Mouse (Mus musculus) adrenal gland, postnatal 36 days (tissue): ENCODE results near the gene Tmem210. TPM values are rescaled to one million over a fixed set of nuclear protein-coding genes. Genes with fewer than 3 reads are reported as not detected.

Source experiments
- DNase-seq, 2 experiments: peaks; one replicate each; pipeline ENCODE4 v3.0.0; 2021; ENCODE audit warnings: mixed read lengths in 1 of 2
- total RNA-seq, 2 experiments: library from RNA; stranded (reverse); gene quantifications; 2 replicates each; pipeline ENCODE4 v1.2.3; 2021

Tmem210 gene
- total RNA-seq, 2 experiments from 2014 or later: not detected

DNA sequence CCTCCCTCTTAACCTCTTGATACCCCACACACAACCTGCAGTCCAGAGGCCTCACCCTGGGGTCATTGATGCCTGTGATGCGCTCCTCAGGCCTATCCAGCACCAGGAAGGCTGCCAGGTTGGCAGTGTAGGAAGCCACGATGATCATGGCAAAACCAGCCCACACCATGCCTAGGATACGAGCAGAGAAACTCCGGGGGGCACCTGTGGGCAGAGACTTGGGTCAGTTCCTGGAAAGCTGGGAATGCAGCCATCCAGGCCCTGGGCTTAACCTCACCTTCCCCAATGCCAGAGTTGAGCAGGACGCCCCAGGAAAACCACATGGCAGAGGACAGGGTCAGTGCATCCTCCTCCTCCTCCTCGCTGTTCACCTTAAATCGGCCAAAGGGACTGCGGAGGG is 9.1 kb downstream of the Tmem210 start:
- DNase-seq: no peak

DNA sequence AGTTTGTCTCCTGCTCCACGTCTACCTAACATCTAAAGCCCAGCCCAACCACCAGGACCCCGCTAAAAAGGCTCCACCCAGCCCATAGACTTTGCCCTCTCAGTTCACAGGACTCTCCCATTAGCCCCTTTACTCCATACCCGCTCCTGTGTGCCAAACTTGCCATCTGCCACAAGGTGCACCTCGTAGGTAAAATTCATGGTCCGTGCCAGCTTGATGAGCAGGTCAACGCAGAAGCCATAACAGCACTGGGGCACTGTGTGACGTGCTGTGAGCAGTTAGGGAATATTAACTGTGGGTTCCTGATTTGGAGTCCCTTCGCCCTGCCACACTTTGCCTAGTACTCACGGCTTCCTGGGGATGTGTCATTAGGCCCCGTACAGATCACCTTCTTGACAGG is 10.1 kb downstream of the Tmem210 start:
- no peak for DNase-seq

DNA sequence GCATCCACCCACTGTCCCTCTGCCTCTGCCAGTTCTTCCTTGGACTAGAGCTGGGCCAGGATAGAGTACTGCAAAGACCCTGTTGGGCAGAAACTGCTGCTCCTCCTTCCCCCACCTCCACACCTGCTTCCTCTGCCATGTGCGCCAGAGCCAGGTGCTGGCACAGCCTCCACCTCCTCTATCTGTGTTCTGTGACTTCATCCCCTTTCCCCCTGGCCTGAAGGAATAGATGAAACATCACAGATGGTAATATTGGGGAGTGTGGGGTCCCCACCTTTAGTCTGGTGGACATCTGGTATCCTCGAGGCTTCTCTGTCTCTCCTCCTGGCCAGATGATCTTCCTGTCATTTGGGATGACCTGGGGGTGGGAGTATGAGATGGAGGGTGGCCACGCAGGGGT is 15.5 kb downstream of the Tmem210 start:
- no peak for DNase-seq

DNA sequence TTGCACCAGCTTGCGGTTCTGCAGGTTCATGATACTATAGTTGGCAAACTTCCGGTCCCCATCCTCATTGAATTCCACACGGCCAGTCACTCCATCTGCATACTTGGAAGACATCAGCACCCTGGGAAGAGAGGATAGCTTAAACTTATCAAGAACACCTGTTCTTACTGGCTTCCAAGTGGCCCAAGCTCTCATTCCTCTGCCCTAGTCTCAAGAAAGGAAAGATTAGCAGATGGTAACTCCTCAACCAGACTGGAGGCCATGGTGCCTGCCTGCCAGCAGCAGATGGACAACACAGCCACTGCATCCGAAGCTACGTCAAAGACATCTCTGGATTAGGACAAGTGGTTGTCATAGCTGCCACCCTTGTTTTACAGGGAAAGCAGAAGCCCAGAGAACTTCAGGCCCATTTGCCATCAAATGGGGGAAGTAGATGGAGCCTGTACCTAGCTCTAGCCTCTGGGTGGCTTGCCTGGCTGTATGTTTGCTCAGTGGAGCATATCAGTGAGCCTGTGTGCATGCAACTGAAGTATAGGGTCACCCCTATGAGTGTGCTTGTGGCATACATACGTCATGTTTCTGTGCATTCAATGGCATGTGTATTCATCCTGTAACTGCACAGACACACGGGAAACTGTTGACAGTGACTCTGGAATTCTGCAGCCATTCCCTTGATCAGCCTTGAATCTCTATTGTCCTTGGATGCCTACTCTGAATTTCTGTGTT is 16.1 kb downstream of the Tmem210 start:
- DNase-seq: no peak

DNA sequence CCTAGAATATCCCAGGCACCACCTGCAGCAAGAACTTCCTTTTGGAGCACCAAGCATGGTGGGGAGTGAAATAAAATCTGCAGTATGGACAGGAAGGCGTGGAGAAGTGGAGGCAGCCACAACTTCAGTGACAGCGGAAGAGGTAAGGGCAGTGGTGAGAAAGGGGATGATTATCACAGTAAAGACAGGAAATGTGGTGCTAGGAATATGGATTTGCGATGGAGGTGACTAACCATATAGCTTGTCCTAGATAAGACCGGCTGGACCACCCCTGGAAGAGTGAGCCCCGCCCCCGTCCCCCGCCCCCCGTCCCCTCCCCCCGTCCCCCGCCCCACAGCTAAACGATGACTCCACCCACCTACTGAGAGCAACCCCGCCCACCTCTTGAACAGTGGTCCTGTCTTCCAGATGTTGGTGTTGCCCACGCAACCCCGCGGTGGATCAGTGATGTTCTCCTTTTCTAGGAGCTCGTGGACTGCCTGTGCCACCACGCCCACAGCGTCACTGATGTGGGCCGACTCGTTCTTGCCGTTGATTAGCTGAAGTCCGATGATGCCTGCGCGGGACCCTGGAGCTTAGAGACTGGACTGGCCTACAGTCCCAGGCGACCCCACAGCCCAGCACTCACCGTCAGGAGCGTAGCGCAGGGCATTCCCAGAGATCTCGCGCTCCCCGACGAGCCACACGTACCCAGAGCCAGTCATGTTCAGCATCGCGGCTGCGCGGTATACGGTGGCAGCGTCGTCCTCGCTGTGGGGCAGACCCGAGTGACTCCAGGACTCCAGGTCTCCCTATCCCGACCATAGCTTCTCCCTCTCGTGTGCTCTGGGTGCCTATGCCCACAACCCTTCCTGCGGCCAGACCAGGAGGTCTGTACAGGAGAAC is 17.0 kb downstream of the Tmem210 start:
- DNase-seq: peak; percentile 48 to 55

DNA sequence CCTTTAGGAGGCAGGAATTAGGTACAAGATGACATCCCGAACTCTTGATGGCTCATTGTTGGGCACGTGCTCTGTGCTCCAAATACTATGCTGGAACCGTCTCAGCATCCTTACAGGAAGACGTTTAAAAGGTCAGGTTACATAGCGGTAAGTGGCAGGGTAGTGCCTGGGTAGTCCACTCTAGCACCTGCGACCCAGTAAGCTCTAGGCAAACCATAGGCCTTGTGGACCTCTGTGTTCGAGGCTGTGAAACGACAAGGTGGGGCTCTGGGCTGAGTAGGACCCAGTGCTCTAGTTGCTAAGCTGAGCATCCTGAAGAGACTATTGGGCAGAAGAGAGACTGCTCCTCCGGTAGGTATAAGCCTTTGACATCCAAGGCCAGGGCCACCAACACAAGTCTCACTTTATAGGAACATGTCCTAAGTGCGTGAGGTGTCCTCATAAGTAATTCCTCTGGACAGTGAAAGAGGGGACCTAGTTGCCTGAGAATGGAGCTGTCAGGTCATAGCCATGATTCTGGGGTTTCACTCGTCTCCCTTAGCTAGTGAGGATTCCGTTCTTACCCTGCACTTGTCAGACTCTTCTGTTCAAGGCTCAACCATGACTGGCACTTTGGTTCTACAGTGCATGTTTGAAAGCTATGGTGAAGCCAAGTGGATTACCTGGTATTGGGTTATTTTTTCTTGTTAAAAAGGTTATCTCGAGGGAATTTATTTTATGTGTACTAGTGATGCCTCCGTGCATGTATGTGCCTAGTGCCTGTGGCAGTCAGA is 17.8 kb downstream of the Tmem210 start:
- no peak for DNase-seq

DNA sequence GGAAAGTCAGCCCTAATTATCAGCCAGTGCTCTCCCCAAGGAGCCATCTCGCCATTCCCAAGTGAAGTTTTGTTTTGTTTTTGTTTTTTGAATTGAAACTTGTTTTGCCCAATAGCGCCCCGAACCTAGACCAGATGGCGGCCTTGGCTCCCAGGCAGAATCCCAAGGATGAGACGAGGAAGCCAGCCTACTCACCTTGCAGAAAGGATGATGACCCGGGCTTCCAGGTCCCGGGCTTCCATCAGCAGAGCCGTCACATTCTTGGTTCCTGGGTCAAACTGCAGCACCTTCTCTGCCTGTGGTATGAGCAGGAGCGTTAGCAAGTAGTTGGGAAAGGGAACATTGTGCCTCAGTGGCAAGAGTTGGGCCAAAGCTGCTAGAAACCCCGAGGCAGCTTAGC is 22.2 kb downstream of the Tmem210 start:
- no peak for DNase-seq

DNA sequence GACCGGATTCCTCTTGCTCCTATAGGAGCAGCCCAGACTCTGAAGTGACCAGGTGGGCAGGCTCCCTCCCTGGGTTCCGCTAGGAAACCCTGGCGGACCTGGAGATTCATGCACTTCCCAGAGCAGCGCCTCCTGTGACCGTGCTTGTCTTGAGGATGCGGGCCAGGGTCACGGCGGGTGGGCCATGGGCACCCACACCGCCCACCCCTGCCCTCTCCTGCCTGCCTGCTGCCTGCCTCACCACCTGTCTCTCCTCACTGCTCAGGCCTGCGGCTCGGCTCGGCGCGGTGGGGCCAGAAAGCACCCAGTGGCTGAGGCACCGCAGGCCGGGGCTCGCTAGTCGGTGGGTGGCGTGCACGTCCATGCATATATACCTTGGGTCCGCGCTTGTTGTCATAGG is 23.0 kb downstream of the Tmem210 start:
- DNase-seq: no peak

DNA sequence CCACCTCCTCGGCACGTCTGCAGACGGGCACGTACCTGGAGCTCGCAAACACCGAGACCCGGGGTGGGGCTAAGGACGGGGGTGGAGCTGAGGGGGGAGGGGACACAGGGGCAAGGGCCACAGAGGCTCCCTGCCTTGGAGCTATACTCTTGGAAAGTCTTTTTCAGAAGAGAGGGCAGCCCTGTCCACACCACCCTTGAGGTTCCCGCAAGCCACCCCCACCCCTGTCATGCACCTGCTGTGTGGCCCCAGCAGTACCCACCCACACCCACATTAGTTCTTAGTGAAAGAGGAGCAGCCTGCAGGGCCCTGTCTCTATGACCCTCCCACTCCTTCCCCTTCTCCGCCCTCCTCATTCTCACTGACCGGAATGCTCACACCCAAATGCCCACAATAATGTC is 23.5 kb downstream of the Tmem210 start:
- DNase-seq: no peak

DNA sequence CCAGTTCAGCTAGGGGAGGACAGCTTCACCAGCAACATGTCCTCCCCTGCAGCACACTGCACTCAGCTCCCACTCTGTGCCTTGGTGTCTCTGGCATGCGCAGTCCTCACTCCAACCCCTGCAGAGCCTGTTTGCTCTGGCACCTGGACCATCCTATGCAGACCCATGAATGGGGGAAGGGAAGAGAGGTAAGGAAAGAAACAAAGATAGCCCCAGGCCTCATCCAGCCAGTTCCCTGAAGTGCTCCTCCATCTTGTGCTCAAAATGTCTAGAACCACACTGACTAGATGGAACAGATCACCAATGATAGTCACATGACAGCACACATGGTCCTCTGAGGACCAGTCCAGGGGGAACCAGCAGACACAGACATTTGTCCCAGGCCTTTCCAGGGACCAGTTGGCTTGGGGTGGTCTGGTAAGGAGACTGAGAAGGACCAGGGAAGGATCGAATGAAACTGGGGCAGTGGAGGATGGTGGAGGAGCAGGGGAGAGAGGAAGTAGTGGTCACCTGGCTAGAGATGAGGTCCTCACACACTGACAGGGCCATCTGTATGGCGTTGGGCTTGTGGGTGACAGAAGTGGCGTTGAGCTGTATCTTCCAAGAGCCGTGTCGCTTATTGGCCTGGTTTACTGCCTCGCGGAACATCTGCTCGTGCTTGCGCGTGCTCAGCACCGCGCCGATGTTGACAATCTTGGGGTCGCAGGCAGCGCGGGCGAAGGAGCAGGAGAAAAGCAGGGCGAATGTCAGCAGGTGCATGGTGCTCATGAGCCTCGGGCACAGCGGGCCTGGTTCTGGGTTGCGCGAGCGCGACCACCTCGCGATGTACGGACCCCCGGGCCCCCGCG is 30.4 kb downstream of the Tmem210 start:
- DNase-seq: no peak

DNA sequence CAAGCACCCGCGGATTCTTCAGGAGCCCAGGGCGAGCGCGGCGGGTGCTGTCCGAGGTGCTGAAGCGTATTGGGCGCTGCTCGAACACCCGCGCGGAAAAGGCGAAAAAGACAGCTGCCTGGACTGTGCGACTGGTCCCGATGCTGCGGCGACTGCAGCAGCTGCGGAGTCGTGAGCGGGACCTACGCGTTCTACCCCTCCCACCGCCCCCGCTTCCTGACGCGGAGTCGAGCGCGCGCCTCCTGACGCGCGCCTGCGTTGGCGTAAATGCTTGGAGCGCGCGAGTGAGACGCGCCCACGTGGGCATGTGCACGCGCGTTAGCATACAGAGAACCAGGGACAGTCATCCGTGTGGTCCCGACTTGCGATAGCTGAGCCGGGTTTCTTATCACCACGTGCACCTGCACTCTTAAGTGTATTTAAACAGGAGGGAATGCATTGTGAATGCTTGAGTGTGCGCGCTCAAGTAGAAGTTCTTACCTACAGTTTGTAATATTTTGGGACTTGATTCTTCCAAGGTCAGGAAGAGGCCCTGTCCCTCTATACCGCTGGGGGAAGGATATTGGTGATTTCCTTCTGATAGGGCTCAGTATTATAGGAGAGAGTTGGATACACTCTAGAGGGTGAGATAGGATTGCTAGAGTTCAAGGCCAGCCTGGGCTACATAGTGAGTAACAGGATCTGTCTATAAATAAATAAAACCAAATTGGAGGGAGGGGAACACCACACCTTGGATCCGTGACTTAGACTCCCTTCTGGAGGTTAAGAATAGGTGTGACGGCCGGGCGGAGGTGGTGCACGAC is 31.2 kb downstream of the Tmem210 start, which contains the start of gene Grin1:
Grin1 (minus strand) TSS at position 217 of the 803 bp plus-strand sequence.
- DNase-seq: peak; percentile 76 to 80

DNA sequence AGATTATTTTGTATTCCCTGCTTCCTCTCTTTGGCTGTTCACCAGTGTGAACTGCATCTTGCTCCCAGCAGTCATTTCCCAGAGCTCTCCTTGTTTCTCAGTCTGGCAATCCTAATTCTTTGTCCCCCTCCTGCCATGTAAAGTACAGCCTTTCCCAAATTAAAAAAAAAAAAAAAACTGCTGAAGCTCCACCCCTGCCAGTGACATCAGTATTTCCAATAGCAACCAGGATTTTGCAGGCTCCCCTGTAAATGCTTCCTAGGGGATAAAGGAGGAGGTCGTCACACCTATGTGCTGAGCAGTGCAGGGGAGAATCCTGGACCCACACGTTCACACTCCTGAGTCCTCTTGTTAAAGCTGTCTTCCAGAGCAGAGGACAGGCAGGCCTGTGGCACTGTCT is 32.1 kb downstream of the Tmem210 start:
- no peak for DNase-seq

DNA sequence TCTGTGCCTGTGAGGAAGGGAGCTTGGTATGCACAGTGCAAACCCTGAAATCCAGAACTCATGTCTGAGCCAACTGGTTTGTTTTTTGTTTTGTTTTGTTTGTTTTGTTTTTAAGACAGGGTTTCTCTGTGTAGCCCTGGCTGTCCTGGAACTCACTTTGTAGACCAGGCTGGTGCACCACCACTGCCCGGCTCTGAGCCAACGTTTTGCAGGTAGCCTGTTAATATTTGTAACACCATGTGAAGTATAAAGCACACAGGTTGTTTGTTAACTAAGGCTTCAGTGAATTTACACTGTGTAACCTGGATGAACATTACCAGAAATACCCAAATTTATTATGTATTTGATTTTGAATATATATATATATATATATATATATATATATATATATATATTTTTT is 38.1 kb downstream of the Tmem210 start:
- no peak for DNase-seq

DNA sequence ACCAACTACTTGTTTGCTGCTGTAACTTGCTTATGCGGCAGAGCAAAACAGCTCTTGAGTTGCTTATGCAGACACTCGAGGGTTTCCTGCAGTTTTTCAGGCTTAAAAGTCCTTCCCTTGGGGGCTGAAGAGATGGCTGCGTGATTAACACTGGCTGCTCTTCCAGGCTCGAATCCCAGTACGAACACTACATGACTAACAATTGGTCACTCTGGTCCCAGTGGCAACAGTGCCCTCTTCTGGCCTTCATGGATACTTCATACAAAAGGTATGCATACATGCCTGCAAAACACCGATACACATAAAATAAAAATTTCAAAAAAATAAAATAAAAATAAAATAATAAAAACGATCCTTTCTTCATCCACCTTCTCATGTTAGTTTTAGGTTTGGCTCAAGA is 40.5 kb downstream of the Tmem210 start:
- peak; percentile 31 to 35 for DNase-seq

DNA sequence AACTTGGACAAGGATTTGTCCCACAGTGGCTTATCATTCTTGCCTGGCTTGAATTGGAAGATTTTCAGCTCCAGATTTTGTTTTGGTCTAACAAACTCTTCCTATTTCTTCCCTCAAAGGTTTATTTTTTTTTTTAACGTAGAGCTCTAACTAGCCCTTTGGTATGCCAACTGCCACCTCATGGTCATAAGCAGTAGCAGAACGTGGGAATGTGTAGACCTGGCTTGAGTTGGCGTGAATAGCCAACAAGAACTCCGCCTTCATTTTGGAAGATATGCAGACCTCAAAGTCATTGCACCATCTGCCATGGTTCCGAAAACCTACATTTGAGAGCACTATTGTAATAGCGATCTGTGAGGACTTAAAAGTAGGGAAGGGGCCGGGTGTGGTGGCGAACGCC is 43.5 kb downstream of the Tmem210 start:
- DNase-seq: no peak

DNA sequence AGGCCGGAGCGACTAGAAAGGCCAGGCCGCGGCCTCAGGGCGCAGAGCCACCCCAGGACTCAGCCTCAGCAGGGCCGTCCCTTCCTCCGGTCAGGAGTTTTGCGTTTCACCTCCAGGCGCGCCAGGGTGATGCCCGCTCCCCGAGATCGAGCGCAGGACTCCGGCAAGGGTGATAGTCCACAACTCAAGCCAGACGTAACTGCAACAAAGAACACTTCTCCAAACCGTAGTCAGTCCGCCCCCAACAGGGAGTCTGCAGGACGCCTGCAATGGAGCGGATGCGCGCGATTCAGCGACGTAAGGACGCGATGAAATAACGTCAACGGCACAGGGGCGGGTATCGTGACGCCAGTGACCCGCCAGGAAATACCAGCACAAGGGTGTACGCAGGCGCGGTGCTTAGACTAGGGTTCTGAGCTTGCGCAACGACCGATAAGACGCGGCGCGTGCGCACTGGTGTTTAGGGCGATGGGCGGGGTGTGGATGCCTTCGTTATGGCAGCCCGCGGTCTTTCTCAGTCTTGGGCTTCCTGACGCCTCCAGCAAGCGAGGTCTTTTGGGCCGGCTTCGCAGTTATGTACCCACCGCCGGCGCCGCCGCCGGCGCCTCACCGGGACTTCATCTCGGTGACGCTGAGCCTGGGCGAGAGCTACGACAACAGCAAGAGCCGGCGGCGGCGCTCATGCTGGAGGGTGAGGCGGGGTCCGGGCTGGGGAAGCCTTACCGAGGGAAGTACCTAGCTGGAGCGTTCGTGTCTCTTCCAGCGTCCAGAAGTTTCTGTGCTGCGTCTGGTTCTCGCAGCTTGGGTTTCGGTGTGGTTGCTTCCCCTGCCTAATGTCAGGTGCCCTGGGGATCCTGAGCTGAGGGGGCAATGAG is 44.6 kb downstream of the Tmem210 start, which contains the start of gene Man1b1:
Man1b1 (plus strand) TSS at position 53 of the 875 bp plus-strand sequence.
- DNase-seq: peak; percentile 99 to 100

DNA sequence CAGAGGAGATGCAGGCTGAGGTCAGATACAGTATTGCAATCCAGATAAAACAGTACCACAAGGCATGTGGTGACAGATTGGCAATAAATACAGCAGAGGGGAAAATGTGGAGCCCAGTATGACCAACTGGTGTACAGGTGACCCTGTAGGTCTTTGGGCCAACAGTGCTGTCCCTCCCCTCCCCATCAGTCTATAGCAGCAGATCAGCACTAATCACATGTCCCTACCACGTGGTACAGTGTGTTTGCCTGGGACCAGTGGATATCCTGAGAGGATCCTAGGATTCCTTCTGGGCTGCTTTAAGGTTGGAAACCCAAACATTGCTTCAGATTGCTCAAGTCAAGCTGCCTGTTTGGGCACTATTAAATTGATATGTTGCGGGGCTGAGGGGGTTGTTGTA is 45.6 kb downstream of the Tmem210 start:
- no peak for DNase-seq

DNA sequence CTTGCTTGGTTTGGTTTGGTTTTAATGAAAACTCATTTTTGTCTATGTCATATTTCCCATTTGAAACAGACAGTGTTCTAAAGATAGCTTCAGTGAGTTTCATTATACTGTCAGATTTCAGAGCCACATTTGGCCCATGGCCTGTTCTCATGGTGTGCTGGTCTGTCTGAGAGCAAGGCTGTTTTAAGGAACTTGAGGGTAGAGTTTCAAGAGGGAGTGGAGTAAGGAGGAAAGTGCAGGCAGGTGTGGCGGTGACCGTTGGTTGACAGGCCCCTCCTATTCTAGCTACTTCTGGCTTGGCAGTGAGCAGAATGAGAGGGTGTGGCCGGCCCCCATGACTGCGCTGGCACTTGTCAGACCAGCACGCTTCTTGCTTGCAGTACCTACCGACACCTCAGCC is 50.4 kb downstream of the Tmem210 start:
- no peak for DNase-seq
